Mouse (Mus musculus) liver, adult 2 months (tissue): Measurements from ENCODE around the gene Gm29735. TPM values are rescaled to one million over a fixed set of nuclear protein-coding genes. Genes with fewer than 3 reads are reported as not detected.
"Not testable (repeated sequence)": the region's sequence is repeated elsewhere in the genome, so short reads cannot be mapped to it uniquely, and the experiment has no call there.

ENCODE experiments used
- DNase-seq: peaks from one replicate; pipeline ENCODE4 v3.0.0-alpha.2; 2011; ENCODE audit warnings: low read depth, low spot score; ENCODE audit errors: extremely low read depth
- H3K27ac ChIP-seq: fragments of 200-500 bp; replicated peaks from 2 replicates; pipeline ENCODE4 v1.5.1; 2012; ENCODE audit warnings: low read depth, mild to moderate bottlenecking, control low read depth, inconsistent platforms, low read length; ENCODE audit not compliant: insufficient read depth
- H3K27me3 ChIP-seq: fragments of 200-500 bp; 2 replicates; pipeline ENCODE4 v1.6.1; 2012; ENCODE audit warnings: mild to moderate bottlenecking, moderate library complexity, low read length, inconsistent platforms; ENCODE audit not compliant: control insufficient read depth, insufficient read depth
- H3K36me3 ChIP-seq: fragments of 200-500 bp; 2 replicates; pipeline ENCODE4 v1.6.1; 2012; ENCODE audit warnings: low read length, inconsistent platforms; ENCODE audit not compliant: control insufficient read depth, insufficient read depth
- H3K4me1 ChIP-seq: fragments of 200-500 bp; 2 replicates; pipeline ENCODE4 v1.6.1; 2011; ENCODE audit warnings: low read length; ENCODE audit not compliant: control insufficient read depth, insufficient read depth
- H3K4me3 ChIP-seq: fragments of 200-500 bp; 2 replicates; pipeline ENCODE4 v1.5.1; 2011; ENCODE audit warnings: low read depth, mild to moderate bottlenecking, control low read depth, low read length, moderate library complexity; ENCODE audit not compliant: insufficient read depth
- H3K79me2 ChIP-seq: fragments of 200-500 bp; 2 replicates; pipeline ENCODE4 v1.6.1; 2012; ENCODE audit warnings: inconsistent platforms, mild to moderate bottlenecking, low read length, moderate library complexity; ENCODE audit not compliant: control insufficient read depth, insufficient read depth
- H3K9ac ChIP-seq: fragments of 200-500 bp; 2 replicates; pipeline ENCODE4 v1.6.1; 2012; ENCODE audit warnings: low read depth, mild to moderate bottlenecking, control low read depth, inconsistent platforms, low read length
- CTCF ChIP-seq: fragments of 200-500 bp; IDR thresholded peaks from 2 replicates; pipeline ENCODE4 v1.5.1; 2011; ENCODE audit warnings: low read depth, low read length, control low read depth
- POLR2A ChIP-seq: fragments of 200-500 bp; IDR thresholded peaks from 2 replicates; pipeline ENCODE4 v1.6.1; 2011; ENCODE audit warnings: low read length, control low read depth; ENCODE audit not compliant: insufficient read depth; ENCODE audit errors: extremely low read depth
- WGBS: fragments of 180-500 bp; shearing (Covaris S2); methylation state at CpG from one replicate; pipeline ENCODE4 v1.1.7; 2018; 5-methylcytosine and 5-hydroxymethylcytosine counted together
- polyA plus RNA-seq: library from polyadenylated mRNA; depleted of rRNA; stranded (reverse); fragments of >200 nt; gene quantifications from 2 replicates; pipeline ENCODE4 v1.2.3, GENCODE M21; 2012
- total RNA-seq: library from RNA; depleted of rRNA; stranded (reverse); fragments of >200 nt; gene quantifications from 2 replicates; pipeline ENCODE4 v1.2.3, GENCODE M21; 2014

Gm29735 gene
- total and polyA plus RNA-seq, 2 experiments: not detected

- WGBS: 38% methylated on average over 1 of the region's 1 CpGs
- H3K4me3 ChIP-seq: no peak overlapping the region
These were observed 24.1 kb upstream of the Gm29735 start for GRCm38 (mm10) chr7:142181021-142181420.

GRCm38 (mm10) chr7:142178685-142179084, 21.8 kb upstream of the Gm29735 start:
- H3K79me2 ChIP-seq: no peaks in the 10 kb centered on the region
- WGBS: 69% methylated on average over 1 of the region's 1 CpGs
- H3K36me3 ChIP-seq: no peaks in the 10 kb centered on the region
- no peak overlapping the region for H3K27ac ChIP-seq
- no peaks in the 10 kb centered on the region for H3K4me1 ChIP-seq
- H3K4me3 ChIP-seq: no peak overlapping the region
- H3K27me3 ChIP-seq: no peaks in the 10 kb centered on the region
- H3K9ac ChIP-seq: no peak overlapping the region
- no peak for DNase-seq
- TF ChIP-seq CTCF (no peak), POLR2A (no peak)

More at GRCm38 (mm10) chr7:142181021-142181420, 24.1 kb upstream of the Gm29735 start:
- no peaks in the 10 kb centered on the region for H3K4me1 ChIP-seq
- no peaks in the 10 kb centered on the region for H3K27me3 ChIP-seq
- H3K27ac ChIP-seq: no peak overlapping the region
- H3K36me3 ChIP-seq: no peaks in the 10 kb centered on the region
- DNase-seq: no peak
- H3K79me2 ChIP-seq: no peaks in the 10 kb centered on the region
- no peak overlapping the region for H3K9ac ChIP-seq
- no peak for TF ChIP-seq CTCF
- no peak for TF ChIP-seq POLR2A

DNA sequence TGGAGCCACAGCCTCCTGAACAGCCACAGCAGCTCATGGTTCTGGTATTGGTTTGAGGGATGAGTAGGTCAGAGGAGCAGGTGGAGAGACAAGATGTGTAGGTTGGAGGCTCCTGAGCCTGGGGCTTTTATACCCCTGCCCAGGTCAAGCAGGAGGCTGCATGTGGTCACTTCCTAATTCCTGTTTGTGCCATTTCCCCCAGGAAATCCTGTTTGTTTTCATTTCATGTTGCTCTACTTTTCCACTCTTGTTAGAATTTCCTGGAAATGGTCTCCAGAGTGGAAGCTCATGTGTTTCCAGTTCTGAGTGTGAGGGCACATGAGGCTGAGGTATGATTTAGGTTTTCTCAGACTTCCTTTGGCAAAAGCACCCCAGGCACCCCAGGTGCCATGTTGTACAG, 19.0 kb upstream of the Gm29735 start, which contains the start of gene Krtap5-2:
Gene Krtap5-2, minus strand, starts transcription at position 101 of the 400 bp plus-strand sequence.
- not testable (repeated sequence) for H3K4me3 ChIP-seq, H3K27ac ChIP-seq, H3K9ac ChIP-seq

DNA sequence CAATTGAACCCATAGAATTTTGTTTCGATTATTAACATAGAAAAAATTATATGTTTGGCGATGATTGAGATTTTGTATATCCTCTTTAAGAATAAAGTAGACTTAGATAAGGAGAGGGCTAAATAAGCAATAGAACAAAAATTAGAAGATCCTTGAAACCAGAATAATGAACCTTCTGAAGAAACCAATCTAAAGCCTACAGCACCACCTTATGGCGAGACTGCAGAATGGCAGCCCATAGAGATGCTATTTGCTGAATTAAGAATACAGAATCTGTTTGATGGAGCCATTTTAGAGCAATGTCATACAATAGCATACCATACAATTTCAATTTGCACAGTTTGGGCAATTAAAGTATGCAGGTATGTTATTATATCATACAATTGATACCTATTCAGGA, 12.9 kb upstream of the Gm29735 start:
- no peaks in the 10 kb centered on the region for H3K79me2 ChIP-seq
- no peak overlapping the region for H3K9ac ChIP-seq
- H3K4me3 ChIP-seq: no peak overlapping the region
- no peak overlapping the region for H3K27ac ChIP-seq
- DNase-seq: peak; percentile 24
- no peaks in the 10 kb centered on the region for H3K27me3 ChIP-seq
- H3K36me3 ChIP-seq: no peaks in the 10 kb centered on the region
- TF ChIP-seq CTCF (no peak), POLR2A (no peak)
- 50% methylated on average over 3 of the region's 3 CpGs for WGBS
- H3K4me1 ChIP-seq: no peaks in the 10 kb centered on the region

More for the DNA sequence above, 19.0 kb upstream of the Gm29735 start, which contains the start of gene Krtap5-2:
- not testable (repeated sequence) for H3K36me3 ChIP-seq, H3K27me3 ChIP-seq, H3K79me2 ChIP-seq, DNase-seq, H3K4me1 ChIP-seq

GRCm38 (mm10) chr7:142165639-142166038, 8.7 kb upstream of the Gm29735 start, which contains the start of gene Gm4553:
Gene Gm4553, minus strand, starts transcription at chr7:142165739.
- not testable (repeated sequence) for H3K79me2 ChIP-seq, H3K27me3 ChIP-seq, H3K36me3 ChIP-seq, H3K4me3 ChIP-seq, DNase-seq, H3K27ac ChIP-seq, H3K4me1 ChIP-seq, H3K9ac ChIP-seq

- no peak for DNase-seq
- no peak overlapping the region for H3K4me3 ChIP-seq
- H3K36me3 ChIP-seq: no peaks in the 10 kb centered on the region
- H3K27ac ChIP-seq: no peak overlapping the region
- 92% methylated on average over 3 of the region's 3 CpGs for WGBS
- no peaks in the 10 kb centered on the region for H3K27me3 ChIP-seq
- TF ChIP-seq CTCF (no peak), POLR2A (no peak)
- H3K79me2 ChIP-seq: no peaks in the 10 kb centered on the region
- no peaks in the 10 kb centered on the region for H3K4me1 ChIP-seq
- no peak overlapping the region for H3K9ac ChIP-seq
These were observed 2.5 kb upstream of the Gm29735 start for GRCm38 (mm10) chr7:142159366-142159765.
